Mouse (Mus musculus) stomach, postnatal 0 days (tissue): ENCODE measurements at regions not wholly inside any gene's neighbourhood (a gene's known extent, or its start where the extent isn't known, plus 50 kb on each side); places are given as distances from the start of the nearest gene placed in this dataset.

ENCODE experiments used
- CTCF ChIP-seq: IDR thresholded peaks from 2 replicates; pipeline ENCODE4 v1.5.1; 2016; ENCODE audit warnings: antibody characterized with exemption, low read depth, mild to moderate bottlenecking, moderate library complexity
- EP300 ChIP-seq: optimal IDR thresholded peaks from 2 replicates; pipeline ENCODE3; 2016; ENCODE audit warnings: antibody characterized with exemption

GRCm38 (mm10) chr10:95103808-95104207 is 159.2 kb upstream of the Plxnc1 start:
- TF ChIP-seq EP300 (no peak), CTCF (peak; percentile 77)
